ENCODE assay signal across 20 mouse cellular contexts in genomic region chr14:114912271-114912670, GRCm38 (mm10).
DNase-seq lines count a peak whose midpoint lies in the region.
"Had no signal": no experiment of that assay in that cellular context is flagged by ENCODE, and none has a peak within 500 bp of the region (broad histone marks: within the 10 kb centered on the region; RNA-seq: fewer than 3 reads in every experiment).

No protein-coding gene starts in this region.

- intact Hi-C loops in left cerebral cortex, postnatal 10 days (cut with DNase I) = loop anchor here (5.0 kb wide), 1 partner anchor 55 kb away; no protein-coding TSS in a partner anchor

- H3K36me3 ChIP-seq in embryonic facial prominence, embryonic 10.5 days (replicated peaks) = no peaks in the 10 kb centered on the region
- H3K36me3 ChIP-seq: embryonic facial prominence, embryonic 15.5 days; forebrain, embryonic 10.5 days; G1E; hindbrain, embryonic 13.5 days had no signal

- H3K27ac ChIP-seq in embryonic facial prominence, embryonic 10.5 days (replicated peaks) = peak overlapping the region; percentile 54
- H3K27ac ChIP-seq: embryonic facial prominence, embryonic 15.5 days; forebrain, embryonic 10.5 days; gastrocnemius, adult 2 months; hindbrain, embryonic 13.5 days; hindbrain, postnatal 0 days had no signal

- no peak overlapping the region for H3K4me3 ChIP-seq in embryonic facial prominence, embryonic 10.5 days
- H3K4me3 ChIP-seq: embryonic facial prominence, embryonic 15.5 days; erythroblast, embryonic 14.5 days; forebrain, embryonic 10.5 days; gastrocnemius, adult 2 months; hindbrain, embryonic 13.5 days had no signal

- H3K4me1 ChIP-seq in embryonic facial prominence, embryonic 10.5 days = peaks cover 9% of the 10 kb centered on the region
- H3K4me1 ChIP-seq: embryonic facial prominence, embryonic 15.5 days; forebrain, embryonic 10.5 days; hindbrain, embryonic 13.5 days had no signal

- WGBS in embryonic facial prominence, embryonic 10.5 days = 74% methylated on average over 7 of the region's 7 CpGs

- peak; percentile 4 to 20 for DNase-seq in left cerebral cortex, adult 18-20 months (ENCODE audit: low spot score in 2 of 2)
- DNase-seq in left cerebral cortex, postnatal 10 days (ENCODE audit: extremely low spot score in 1 of 2, low spot score in 2 of 2) = no peak
- peak; percentile 19 to 26 for DNase-seq in right cerebral cortex, adult 2 months (ENCODE audit: low spot score in 2 of 2)
- DNase-seq in right cerebral cortex, postnatal 14 days = no peak
- DNase-seq in embryonic facial prominence, embryonic 10.5 days (ENCODE audit: low spot score) = no peak
- DNase-seq in thymus, postnatal 36 days = no peak
- no peak for DNase-seq in adrenal gland, adult 2 months
- DNase-seq: adrenal gland, postnatal 25 days; B cell, adult 2 months; cerebellum, adult 2 months; cerebellum, postnatal 10 days; gastrocnemius, adult 2 months; gastrocnemius, postnatal 25 days; heart, postnatal 14 days had no signal

- no peaks in the 10 kb centered on the region for H3K27me3 ChIP-seq in embryonic facial prominence, embryonic 10.5 days (replicated peaks; ENCODE audit: low read depth, poor library complexity, severe bottlenecking)
- H3K27me3 ChIP-seq: embryonic facial prominence, embryonic 15.5 days; hindbrain, embryonic 13.5 days had no signal

- no peaks in the 10 kb centered on the region for H3K9me3 ChIP-seq in embryonic facial prominence, embryonic 10.5 days
- H3K9me3 ChIP-seq: embryonic facial prominence, embryonic 15.5 days; forebrain, embryonic 10.5 days; hindbrain, embryonic 13.5 days had no signal

Comparison
In these comparisons a context has a peak if more than half of its experiments do, and no peak if none do; other contexts are left out.
1. DNase-seq: peak in left cerebral cortex, adult 18-20 months (2 of 2) and right cerebral cortex, adult 2 months (2 of 2); none in left cerebral cortex, postnatal 10 days (0 of 2), right cerebral cortex, postnatal 14 days (single experiment), embryonic facial prominence, embryonic 10.5 days (single experiment), thymus, postnatal 36 days (0 of 2) and adrenal gland, adult 2 months (single experiment).